Mouse (Mus musculus): ENCODE data around the gene Gm6034. TPM values are rescaled to one million over a fixed set of nuclear protein-coding genes. Genes with fewer than 3 reads are reported as not detected.
"Not testable (repeated sequence)": the region's sequence is repeated elsewhere in the genome, so short reads cannot be mapped to it uniquely, and the experiment has no call there.

Gm6034 gene
- not detected in 2 replicates for polyA plus RNA-seq (2015; fragmentation: Nextera tagmentation; extraction: Ambion mirVana)

DNA sequence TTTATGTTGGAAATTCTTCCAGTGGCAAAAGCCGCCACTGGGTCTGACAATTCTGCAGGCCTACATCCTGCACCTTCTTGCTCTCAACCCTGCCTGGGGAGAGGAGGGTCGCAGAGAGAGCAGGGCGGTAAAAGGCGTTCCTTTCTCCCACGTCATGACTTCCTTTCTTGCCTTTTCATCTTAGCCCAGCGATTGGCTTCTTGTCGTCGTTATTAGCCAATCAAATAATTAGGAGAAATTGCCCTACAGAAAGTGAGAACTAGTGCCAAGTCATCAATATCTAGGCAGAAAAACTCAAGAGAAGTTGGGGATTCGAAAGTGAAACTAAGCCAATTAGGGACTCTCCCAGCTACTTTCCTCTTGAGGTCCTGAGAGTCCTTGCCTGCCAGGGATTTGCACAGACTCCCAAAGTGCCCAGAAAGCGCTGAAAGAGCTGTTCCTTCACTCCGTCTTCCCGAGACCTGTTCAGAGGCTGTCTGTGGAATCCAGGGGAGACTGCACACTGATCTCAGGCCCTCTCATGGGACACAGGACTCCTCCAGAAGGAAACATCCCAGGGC is at the start of gene Gm6034, which contains the start of gene H2-T22:
Gene Gm6034 (plus strand): TSS at position 352 of the 560 bp plus-strand sequence.
Gene H2-T22 (minus strand): TSS at position 138 of the 560 bp plus-strand sequence.
- WGBS: 0% methylated on average over 12 of the region's 12 CpGs
- not testable (repeated sequence) for H3K27me3 ChIP-seq (replicated peaks; ENCODE audit: control insufficient read depth, insufficient read depth, low read length); H3K4me1 ChIP-seq (replicated peaks; ENCODE audit: control insufficient read depth, insufficient read depth, low read length); H3K27ac ChIP-seq (ENCODE audit: low read length); H3K9me3 ChIP-seq (ENCODE audit: control insufficient read depth, low read length); H3K36me3 ChIP-seq (ENCODE audit: control insufficient read depth, insufficient read depth)
- H3K9ac ChIP-seq (replicated peaks; ENCODE audit: low read depth, low read length): peak within 1 kb of the TSS; percentile 54
- peak within 1 kb of the TSS; percentile 42 for H3K4me3 ChIP-seq (replicated peaks; ENCODE audit: low read length)
- peak; percentile 97 for ATAC-seq
- H3K4me2 ChIP-seq (ENCODE audit: low read length): peak within 1 kb of the TSS; percentile 69

DNA sequence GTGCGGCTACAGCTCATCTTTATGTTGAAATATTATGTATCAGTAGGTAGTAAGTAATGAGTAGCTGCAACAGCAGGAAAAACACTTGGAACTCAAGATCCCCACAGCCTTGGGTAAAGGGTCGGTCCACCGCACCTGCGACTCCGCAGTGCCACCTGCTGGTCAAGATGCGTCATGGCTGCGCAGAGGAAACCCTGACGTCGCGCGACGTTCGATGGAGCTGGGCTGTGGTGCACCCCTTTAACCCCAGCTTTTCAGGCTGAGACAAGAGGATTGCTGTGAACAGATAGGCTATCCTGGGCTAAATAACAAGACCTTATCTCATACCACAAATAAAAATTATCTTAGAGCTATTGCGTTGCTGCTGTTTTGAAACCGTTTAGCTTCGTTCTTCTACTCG is 49.1 kb upstream of the Gm6034 start:
- H3K27ac ChIP-seq (ENCODE audit: low read length): no peak overlapping the region
- H3K9ac ChIP-seq (replicated peaks; ENCODE audit: low read depth, low read length): no peak overlapping the region
- H3K36me3 ChIP-seq (ENCODE audit: control insufficient read depth, insufficient read depth): peaks cover 3% of the 10 kb centered on the region; the same call in 1 of the 2 replicates
- H3K4me3 ChIP-seq (replicated peaks; ENCODE audit: low read length): peak overlapping the region; percentile 67
- peaks cover 26% of the 10 kb centered on the region for H3K4me1 ChIP-seq (replicated peaks; ENCODE audit: control insufficient read depth, insufficient read depth, low read length)
- H3K4me2 ChIP-seq (ENCODE audit: low read length): peak overlapping the region; percentile 44
- H3K9me3 ChIP-seq (ENCODE audit: control insufficient read depth, low read length): no peaks in the 10 kb centered on the region
- no peaks in the 10 kb centered on the region for H3K27me3 ChIP-seq (replicated peaks; ENCODE audit: control insufficient read depth, insufficient read depth, low read length)
- WGBS: 8% methylated on average over 17 of the region's 17 CpGs
- ATAC-seq: peak; percentile 73

DNA sequence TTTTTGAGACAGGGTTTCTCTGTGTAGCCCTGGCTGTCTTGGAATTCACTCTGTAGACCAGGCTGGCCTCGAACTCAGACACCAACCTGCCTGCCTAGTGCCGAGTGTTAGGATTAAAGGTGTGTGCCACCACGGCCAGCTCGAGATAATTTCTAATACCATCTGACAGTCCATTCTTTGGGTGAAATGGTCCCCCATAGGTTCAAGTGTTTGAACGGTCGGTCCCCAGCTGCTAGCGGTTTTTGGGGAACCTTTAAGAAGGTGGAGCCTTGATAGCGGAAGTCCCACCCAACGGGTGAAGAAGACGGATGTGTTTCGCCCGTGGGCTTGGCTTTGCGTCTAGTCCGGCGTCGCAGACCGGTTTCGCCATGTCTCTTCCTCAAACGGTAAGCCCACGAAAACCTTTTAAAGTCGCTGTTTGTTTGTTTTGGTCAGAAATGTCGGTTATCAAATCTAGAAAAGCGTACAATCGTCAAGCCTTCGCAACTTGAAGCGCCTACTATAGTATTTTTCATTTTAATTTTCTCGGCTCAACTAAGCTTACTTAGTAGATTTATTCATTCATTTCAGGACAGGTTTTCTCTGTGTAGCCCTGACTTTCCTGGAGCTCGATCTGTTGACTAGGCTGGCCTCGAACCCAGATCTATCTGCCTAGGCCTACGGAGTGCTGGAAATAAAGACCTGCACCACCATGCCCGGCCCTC is 48.4 kb upstream of the Gm6034 start:
- Histone ChIP-seq H3K4me3 (replicated peaks; ENCODE audit: low read length) (peak overlapping the region; percentile 67), H3K27me3 (replicated peaks; ENCODE audit: control insufficient read depth, insufficient read depth, low read length) (no peaks in the 10 kb centered on the region), H3K9me3 (ENCODE audit: control insufficient read depth, low read length) (no peaks in the 10 kb centered on the region), H3K4me1 (replicated peaks; ENCODE audit: control insufficient read depth, insufficient read depth, low read length) (peaks cover 26% of the 10 kb centered on the region), H3K27ac (ENCODE audit: low read length) (peak overlapping the region; percentile 75), H3K9ac (replicated peaks; ENCODE audit: low read depth, low read length) (peak overlapping the region; percentile 60), H3K36me3 (ENCODE audit: control insufficient read depth, insufficient read depth) (peaks cover under 1% of the 10 kb centered on the region; the same call in 1 of the 2 replicates), H3K4me2 (ENCODE audit: low read length) (peak overlapping the region; percentile 78)
- ATAC-seq: peak; percentile 77
- WGBS: 3% methylated on average over 31 of the region's 31 CpGs

DNA sequence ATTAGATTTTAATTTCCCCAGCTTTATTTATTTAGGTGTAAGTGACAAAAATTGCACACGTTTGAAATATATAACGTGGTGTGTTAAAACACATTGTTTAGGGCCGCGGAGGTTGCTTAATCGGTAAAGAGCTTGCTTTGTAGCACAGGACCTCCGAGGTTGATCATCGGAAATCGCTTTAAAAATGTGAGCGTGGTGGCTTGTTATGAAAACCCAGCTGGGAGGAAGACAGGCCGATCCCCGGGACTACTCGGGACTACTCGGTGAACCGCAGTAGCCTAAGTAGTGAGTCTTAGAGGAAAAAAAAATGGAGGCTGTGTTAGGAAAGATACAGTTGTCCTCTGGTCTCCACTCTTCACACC is 47.9 kb upstream of the Gm6034 start:
- H3K4me3 ChIP-seq (replicated peaks; ENCODE audit: low read length): peak overlapping the region; percentile 67
- peak overlapping the region; percentile 75; the same call in 1 of the 2 replicates for H3K27ac ChIP-seq (ENCODE audit: low read length)
- peak overlapping the region; percentile 78 for H3K4me2 ChIP-seq (ENCODE audit: low read length)
- H3K27me3 ChIP-seq (replicated peaks; ENCODE audit: control insufficient read depth, insufficient read depth, low read length): no peaks in the 10 kb centered on the region
- no peaks in the 10 kb centered on the region for H3K36me3 ChIP-seq (ENCODE audit: control insufficient read depth, insufficient read depth)
- no peaks in the 10 kb centered on the region for H3K9me3 ChIP-seq (ENCODE audit: control insufficient read depth, low read length)
- no peak for ATAC-seq
- H3K4me1 ChIP-seq (replicated peaks; ENCODE audit: control insufficient read depth, insufficient read depth, low read length): peaks cover 26% of the 10 kb centered on the region
- 5% methylated on average over 14 of the region's 14 CpGs for WGBS
- peak overlapping the region; percentile 60 for H3K9ac ChIP-seq (replicated peaks; ENCODE audit: low read depth, low read length)

DNA sequence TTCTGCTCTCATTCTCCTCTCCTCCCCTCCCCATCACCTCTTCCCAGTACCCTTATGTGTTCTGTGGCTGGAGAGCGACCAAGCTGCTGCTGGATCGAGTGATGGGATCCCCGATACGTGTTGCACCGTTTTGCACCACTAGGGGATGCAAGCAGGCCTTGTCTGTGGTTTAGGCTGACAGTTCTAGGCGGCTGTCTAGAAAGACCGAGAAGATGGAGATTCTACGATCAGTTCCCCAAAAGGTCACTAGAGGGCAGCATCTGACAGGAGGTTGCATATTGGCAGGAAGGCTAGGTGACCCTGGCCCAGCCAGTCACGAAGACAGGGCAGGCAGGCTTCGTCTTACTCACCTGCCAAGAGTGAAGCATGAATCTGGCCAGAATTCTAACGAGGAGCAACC is 45.8 kb upstream of the Gm6034 start:
- H3K4me1 ChIP-seq (replicated peaks; ENCODE audit: control insufficient read depth, insufficient read depth, low read length): peaks cover 26% of the 10 kb centered on the region
- H3K36me3 ChIP-seq (ENCODE audit: control insufficient read depth, insufficient read depth): no peaks in the 10 kb centered on the region
- no peak overlapping the region for H3K9ac ChIP-seq (replicated peaks; ENCODE audit: low read depth, low read length)
- no peak overlapping the region for H3K27ac ChIP-seq (ENCODE audit: low read length)
- no peaks in the 10 kb centered on the region for H3K9me3 ChIP-seq (ENCODE audit: control insufficient read depth, low read length)
- under 1% methylated on average over 11 of the region's 11 CpGs for WGBS
- H3K27me3 ChIP-seq (replicated peaks; ENCODE audit: control insufficient read depth, insufficient read depth, low read length): no peaks in the 10 kb centered on the region
- ATAC-seq: peak; percentile 67
- no peak overlapping the region for H3K4me3 ChIP-seq (replicated peaks; ENCODE audit: low read length)
- no peak overlapping the region for H3K4me2 ChIP-seq (ENCODE audit: low read length)

DNA sequence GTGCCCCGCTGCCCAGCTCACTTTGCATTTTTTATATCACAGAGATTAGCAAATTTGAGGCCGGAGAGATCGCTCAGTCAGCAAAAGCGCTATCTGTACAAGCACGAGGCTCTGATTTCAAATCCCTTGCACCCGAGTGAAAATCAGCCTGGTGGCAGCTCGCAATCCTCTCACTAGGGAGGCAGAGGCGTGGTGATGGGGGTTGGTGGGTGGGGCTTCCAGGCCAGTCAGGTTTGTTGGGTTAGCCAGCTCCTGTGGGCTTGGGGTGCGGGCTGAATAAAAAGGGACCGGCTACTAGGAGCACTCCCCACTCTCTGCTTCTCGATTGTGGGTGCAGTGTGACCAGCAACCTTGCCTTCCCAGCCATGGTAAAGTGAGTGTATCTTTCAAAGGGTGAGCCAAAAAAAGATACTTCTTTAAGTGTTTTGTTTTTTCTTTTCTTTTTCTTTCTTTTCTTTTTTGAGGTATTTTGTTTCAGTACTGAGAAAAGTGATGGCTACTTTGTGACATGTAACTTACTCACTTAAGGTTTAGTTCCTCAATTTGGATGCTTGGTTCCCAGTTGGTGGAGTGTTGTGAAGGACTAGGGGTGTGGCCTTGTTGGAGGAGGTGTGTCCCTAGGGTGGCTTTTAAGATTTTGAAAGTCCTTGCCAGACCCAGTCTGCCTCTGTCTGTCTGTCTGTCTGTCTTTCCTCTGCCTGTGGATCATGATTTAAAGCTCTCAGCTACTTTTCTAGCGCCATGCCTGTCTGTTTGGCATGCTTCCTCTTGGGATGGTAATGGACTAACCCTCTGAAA is 44.8 kb upstream of the Gm6034 start:
- H3K4me2 ChIP-seq (ENCODE audit: low read length): no peak overlapping the region
- WGBS: 51% methylated on average over 12 of the region's 12 CpGs
- H3K27me3 ChIP-seq (replicated peaks; ENCODE audit: control insufficient read depth, insufficient read depth, low read length): no peaks in the 10 kb centered on the region
- no peaks in the 10 kb centered on the region for H3K36me3 ChIP-seq (ENCODE audit: control insufficient read depth, insufficient read depth)
- no peak for ATAC-seq
- peaks cover 26% of the 10 kb centered on the region for H3K4me1 ChIP-seq (replicated peaks; ENCODE audit: control insufficient read depth, insufficient read depth, low read length)
- no peaks in the 10 kb centered on the region for H3K9me3 ChIP-seq (ENCODE audit: control insufficient read depth, low read length)
- no peak overlapping the region for H3K27ac ChIP-seq (ENCODE audit: low read length)
- H3K9ac ChIP-seq (replicated peaks; ENCODE audit: low read depth, low read length): no peak overlapping the region
- H3K4me3 ChIP-seq (replicated peaks; ENCODE audit: low read length): no peak overlapping the region

DNA sequence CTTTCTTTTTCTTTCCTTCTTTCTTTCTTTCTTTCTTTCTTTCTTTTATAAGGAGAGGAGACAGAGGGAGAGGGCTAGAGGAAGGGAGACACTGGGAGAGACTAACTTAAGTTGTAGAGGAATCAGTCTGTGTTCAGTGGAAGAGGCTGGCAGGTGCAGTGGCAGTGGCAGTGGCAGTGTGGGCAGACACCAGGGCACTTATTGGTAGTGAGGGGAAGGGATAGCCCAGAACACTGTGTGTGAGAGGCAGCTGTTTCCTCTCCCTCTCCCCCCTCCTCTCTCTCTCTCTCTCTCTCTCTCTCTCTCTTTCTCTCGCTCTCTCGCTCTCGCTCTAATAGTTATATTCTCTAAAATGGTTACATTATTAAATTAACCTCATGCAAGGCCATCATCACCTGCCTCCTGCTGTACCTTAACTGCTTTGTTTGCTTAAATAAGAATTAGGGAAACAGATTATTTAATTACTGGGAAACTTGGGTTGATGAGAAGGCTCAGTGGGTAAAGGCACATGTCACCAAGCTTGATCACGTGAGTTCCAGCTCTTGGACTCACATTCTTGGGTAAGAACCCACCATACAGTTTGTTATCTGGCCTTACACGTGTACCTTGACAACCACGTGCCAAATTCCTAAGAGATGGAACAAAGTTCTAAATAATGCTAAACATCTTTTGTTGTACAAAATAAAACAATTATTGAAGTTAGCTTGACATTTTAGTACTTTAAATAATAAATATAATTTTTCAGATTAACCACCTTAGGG is 44.0 kb upstream of the Gm6034 start:
- no peaks in the 10 kb centered on the region for H3K36me3 ChIP-seq (ENCODE audit: control insufficient read depth, insufficient read depth)
- H3K27ac ChIP-seq (ENCODE audit: low read length): no peak overlapping the region
- no peak for ATAC-seq
- no peaks in the 10 kb centered on the region for H3K9me3 ChIP-seq (ENCODE audit: control insufficient read depth, low read length)
- H3K4me1 ChIP-seq (replicated peaks; ENCODE audit: control insufficient read depth, insufficient read depth, low read length): peaks cover 26% of the 10 kb centered on the region
- no peak overlapping the region for H3K4me3 ChIP-seq (replicated peaks; ENCODE audit: low read length)
- H3K9ac ChIP-seq (replicated peaks; ENCODE audit: low read depth, low read length): no peak overlapping the region
- H3K4me2 ChIP-seq (ENCODE audit: low read length): no peak overlapping the region
- 88% methylated on average over 6 of the region's 6 CpGs for WGBS
- H3K27me3 ChIP-seq (replicated peaks; ENCODE audit: control insufficient read depth, insufficient read depth, low read length): no peaks in the 10 kb centered on the region

DNA sequence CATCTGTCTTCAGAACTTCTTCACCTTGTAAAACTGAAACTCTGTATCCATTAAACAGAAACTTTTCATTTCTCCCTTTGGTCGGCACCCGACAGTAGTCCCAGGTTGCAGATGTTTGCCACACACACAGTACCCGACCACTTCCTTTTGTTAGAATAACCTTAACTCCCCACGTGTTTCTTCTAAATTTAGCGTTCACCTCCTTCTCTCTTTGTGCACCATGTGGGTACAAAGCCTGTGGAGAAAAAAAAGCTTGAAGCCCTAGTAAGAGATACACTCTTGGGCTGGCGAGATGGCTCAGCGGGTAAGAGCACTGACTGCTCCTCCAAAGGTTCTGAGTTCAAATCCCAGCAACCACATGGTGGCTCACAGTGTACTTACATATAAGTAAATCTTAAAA is 43.4 kb upstream of the Gm6034 start:
- no peak for ATAC-seq
- Histone ChIP-seq H3K4me2 (ENCODE audit: low read length) (no peak overlapping the region), H3K4me1 (replicated peaks; ENCODE audit: control insufficient read depth, insufficient read depth, low read length) (peaks cover 26% of the 10 kb centered on the region), H3K27me3 (replicated peaks; ENCODE audit: control insufficient read depth, insufficient read depth, low read length) (no peaks in the 10 kb centered on the region), H3K9me3 (ENCODE audit: control insufficient read depth, low read length) (no peaks in the 10 kb centered on the region), H3K4me3 (replicated peaks; ENCODE audit: low read length) (no peak overlapping the region), H3K27ac (ENCODE audit: low read length) (no peak overlapping the region), H3K9ac (replicated peaks; ENCODE audit: low read depth, low read length) (no peak overlapping the region), H3K36me3 (ENCODE audit: control insufficient read depth, insufficient read depth) (no peaks in the 10 kb centered on the region)
- 87% methylated on average over 7 of the region's 7 CpGs for WGBS

DNA sequence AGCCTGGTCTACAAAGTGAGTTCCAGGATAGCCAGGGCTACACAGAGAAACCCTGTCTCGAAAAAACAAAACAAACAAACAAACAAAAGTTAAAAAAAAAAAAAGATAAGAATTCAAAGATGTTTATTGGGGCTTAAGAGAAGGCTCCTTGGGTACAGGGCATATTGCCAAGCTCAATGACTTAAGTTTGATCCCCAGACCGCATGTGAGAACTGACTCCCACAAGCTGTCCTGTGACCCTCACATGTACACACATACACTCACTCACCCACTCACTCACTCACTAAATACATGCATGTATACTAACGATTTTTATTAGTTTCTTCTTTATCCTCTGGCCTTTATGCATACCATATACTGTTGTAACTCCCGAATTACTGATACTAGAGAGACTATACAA is 42.4 kb upstream of the Gm6034 start:
- H3K9me3 ChIP-seq (ENCODE audit: control insufficient read depth, low read length): no peaks in the 10 kb centered on the region
- no peaks in the 10 kb centered on the region for H3K36me3 ChIP-seq (ENCODE audit: control insufficient read depth, insufficient read depth)
- WGBS: 87% methylated on average over 4 of the region's 4 CpGs
- ATAC-seq: no peak
- H3K4me1 ChIP-seq (replicated peaks; ENCODE audit: control insufficient read depth, insufficient read depth, low read length): peaks cover 21% of the 10 kb centered on the region
- no peak overlapping the region for H3K4me2 ChIP-seq (ENCODE audit: low read length)
- H3K4me3 ChIP-seq (replicated peaks; ENCODE audit: low read length): no peak overlapping the region
- H3K27me3 ChIP-seq (replicated peaks; ENCODE audit: control insufficient read depth, insufficient read depth, low read length): no peaks in the 10 kb centered on the region
- H3K9ac ChIP-seq (replicated peaks; ENCODE audit: low read depth, low read length): no peak overlapping the region
- H3K27ac ChIP-seq (ENCODE audit: low read length): no peak overlapping the region
